Mouse (Mus musculus) hindbrain, embryonic 14.5 days (tissue): ENCODE data around the gene Enpp1. TPM values are rescaled to one million over a fixed set of nuclear protein-coding genes. Genes with fewer than 3 reads are reported as not detected.

Experiments
- ATAC-seq: fragments of 200-750 bp; cut with Nextera tagmentation; 2 replicates; pipeline ENCODE4 v1.8.0; 2017; ENCODE audit warnings: moderate number of reproducible peaks, mild to moderate bottlenecking, moderate TSS enrichment, moderate library complexity; ENCODE audit not compliant: low FRiP score
- DNase-seq: peaks from one replicate; pipeline ENCODE4 v3.0.0-alpha.2; 2015; ENCODE audit warnings: low spot score
- H3K27ac ChIP-seq: fragments of 300-500 bp; sonication (generic); 2 replicates; pipeline ENCODE4 v1.5.1; 2014; ENCODE audit warnings: mild to moderate bottlenecking, moderate library complexity
- H3K27me3 ChIP-seq: fragments of 300-500 bp; sonication (generic); 2 replicates; pipeline ENCODE4 v1.6.1; 2014; ENCODE audit warnings: mild to moderate bottlenecking, low read length, mixed read lengths; ENCODE audit not compliant: control insufficient read depth, insufficient read depth
- H3K36me3 ChIP-seq: fragments of 300-500 bp; sonication (generic); replicated peaks from 2 replicates; pipeline ENCODE4 v1.6.1; 2014; ENCODE audit not compliant: control insufficient read depth, insufficient read depth
- H3K4me1 ChIP-seq: fragments of 300-500 bp; sonication (generic); replicated peaks from 2 replicates; pipeline ENCODE4 v1.6.1; 2014; ENCODE audit warnings: antibody characterized with exemption, low read length, mixed read lengths; ENCODE audit not compliant: control insufficient read depth, insufficient read depth
- H3K4me2 ChIP-seq: fragments of 300-500 bp; sonication (generic); replicated peaks from 2 replicates; pipeline ENCODE4 v1.6.1; 2014; ENCODE audit warnings: mild to moderate bottlenecking, moderate library complexity
- H3K4me3 ChIP-seq: fragments of 300-500 bp; sonication (generic); replicated peaks from 2 replicates; pipeline ENCODE4 v1.5.1; 2014; ENCODE audit warnings: mild to moderate bottlenecking, low read length
- H3K9ac ChIP-seq: fragments of 300-500 bp; sonication (generic); 2 replicates; pipeline ENCODE4 v1.6.1; 2014
- H3K9me3 ChIP-seq: fragments of 300-500 bp; sonication (generic); 2 replicates; pipeline ENCODE4 v1.6.1; 2016; ENCODE audit warnings: low read length; ENCODE audit not compliant: control insufficient read depth
- WGBS: fragments of 180-500 bp; shearing (Covaris S2); extraction: QIAGEN DNeasy Blood & Tissue Kit; methylation state at CpG from one replicate; pipeline ENCODE4 v1.1.7; 2014; 5-methylcytosine and 5-hydroxymethylcytosine counted together
- polyA plus RNA-seq: library from polyadenylated mRNA; unstranded; fragments of >200 nt; fragmentation: Nextera tagmentation; extraction: Ambion mirVana; gene quantifications from 2 replicates; pipeline ENCODE4 v1.2.1, GENCODE M21; 2014

The Enpp1 gene
- polyA plus RNA-seq, 1 experiment from 2014 or later, result 7.0 TPM

GRCm38 (mm10) chr10:24695786-24696185 is 16.2 kb downstream of the Enpp1 start:
- Histone ChIP-seq H3K4me1 (no peaks in the 10 kb centered on the region), H3K9ac (no peak overlapping the region), H3K4me2 (no peak overlapping the region), H3K9me3 (no peaks in the 10 kb centered on the region), H3K36me3 (no peaks in the 10 kb centered on the region), H3K27ac (no peak overlapping the region), H3K4me3 (no peak overlapping the region), H3K27me3 (no peaks in the 10 kb centered on the region)
- no peak for ATAC-seq
- WGBS, result 77% methylated on average over 5 of the region's 5 CpGs
- no peak for DNase-seq

GRCm38 (mm10) chr10:24682518-24683104 is 29.3 kb downstream of the Enpp1 start:
- DNase-seq (no peak), ATAC-seq (no peak)
- WGBS, result 75% methylated on average over 7 of the region's 7 CpGs

GRCm38 (mm10) chr10:24677681-24678080 is 34.3 kb downstream of the Enpp1 start:
- Histone ChIP-seq H3K4me1 (no peaks in the 10 kb centered on the region), H3K4me3 (no peak overlapping the region), H3K9me3 (no peaks in the 10 kb centered on the region), H3K4me2 (no peak overlapping the region), H3K27me3 (no peaks in the 10 kb centered on the region), H3K27ac (no peak overlapping the region), H3K36me3 (no peaks in the 10 kb centered on the region), H3K9ac (no peak overlapping the region)
- no peak for DNase-seq
- WGBS, result 94% methylated on average over 18 of the region's 18 CpGs
- ATAC-seq, result no peak

More at GRCm38 (mm10) chr10:24682518-24683104, 29.3 kb downstream of the Enpp1 start:
- H3K27ac ChIP-seq, result no peak overlapping the region
- no peak overlapping the region for H3K9ac ChIP-seq
- no peak overlapping the region for H3K4me3 ChIP-seq
- H3K27me3 ChIP-seq, result no peaks in the 10 kb centered on the region
- no peaks in the 10 kb centered on the region for H3K9me3 ChIP-seq
- no peaks in the 10 kb centered on the region for H3K36me3 ChIP-seq
- no peak overlapping the region for H3K4me2 ChIP-seq
- no peaks in the 10 kb centered on the region for H3K4me1 ChIP-seq

DNA sequence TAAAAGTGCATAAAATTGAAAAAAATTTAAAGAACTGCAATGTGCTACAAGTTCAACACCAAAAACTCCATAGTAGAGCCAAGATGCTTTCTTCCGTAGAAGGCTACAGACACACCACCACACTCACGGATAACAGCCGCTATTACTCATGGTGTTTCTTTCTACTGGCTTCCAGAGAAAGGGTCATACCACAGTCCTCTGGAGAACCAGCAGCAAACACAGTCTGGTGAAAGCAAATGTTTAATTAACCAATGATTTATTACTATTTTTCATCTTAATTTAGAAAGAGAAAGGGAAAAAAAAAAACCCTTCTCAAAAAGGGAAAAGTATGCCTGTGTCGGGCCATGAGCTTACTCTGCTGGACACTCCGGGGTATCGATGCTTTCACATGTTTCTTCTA is 37.7 kb downstream of the Enpp1 start:
- no peak overlapping the region for H3K4me2 ChIP-seq
- no peak overlapping the region for H3K27ac ChIP-seq
- no peak overlapping the region for H3K4me3 ChIP-seq
- H3K27me3 ChIP-seq, result no peaks in the 10 kb centered on the region
- 93% methylated on average over 6 of the region's 6 CpGs for WGBS
- ATAC-seq (no peak), DNase-seq (no peak)
- H3K36me3 ChIP-seq, result no peaks in the 10 kb centered on the region
- no peaks in the 10 kb centered on the region for H3K4me1 ChIP-seq
- H3K9me3 ChIP-seq, result no peaks in the 10 kb centered on the region
- H3K9ac ChIP-seq, result no peak overlapping the region

GRCm38 (mm10) chr10:24672948-24673347 is 39.0 kb downstream of the Enpp1 start:
- ATAC-seq, result no peak

DNA sequence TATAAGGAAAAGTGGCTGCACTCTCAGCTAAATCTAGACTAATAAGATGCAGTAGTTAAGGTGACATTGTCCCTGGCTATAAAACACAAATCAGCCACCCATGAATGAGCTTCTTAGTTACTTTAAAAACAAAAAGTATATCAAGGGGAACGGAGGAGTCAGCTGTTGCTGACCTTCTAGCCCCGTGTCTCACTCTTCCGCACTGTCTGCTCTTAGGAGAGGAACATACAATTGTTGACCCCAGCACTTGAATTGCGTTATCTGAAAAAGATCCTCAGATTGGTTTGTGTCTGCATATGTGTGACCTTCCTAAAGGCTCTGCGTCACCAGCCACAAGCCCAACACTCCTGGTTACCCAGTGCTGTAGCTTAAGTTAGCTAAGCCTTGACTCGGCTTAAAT is 41.4 kb downstream of the Enpp1 start:
- no peak for ATAC-seq
- no peaks in the 10 kb centered on the region for H3K9me3 ChIP-seq
- H3K4me2 ChIP-seq, result no peak overlapping the region
- 92% methylated on average over 6 of the region's 6 CpGs for WGBS
- DNase-seq, result no peak
- H3K36me3 ChIP-seq, result no peaks in the 10 kb centered on the region
- no peak overlapping the region for H3K9ac ChIP-seq
- H3K4me1 ChIP-seq, result no peaks in the 10 kb centered on the region
- H3K27ac ChIP-seq, result no peak overlapping the region
- H3K4me3 ChIP-seq, result no peak overlapping the region
- no peaks in the 10 kb centered on the region for H3K27me3 ChIP-seq

More at GRCm38 (mm10) chr10:24672948-24673347, 39.0 kb downstream of the Enpp1 start:
- no peak overlapping the region for H3K27ac ChIP-seq
- H3K9ac ChIP-seq, result no peak overlapping the region
- H3K9me3 ChIP-seq, result no peaks in the 10 kb centered on the region
- WGBS, result 92% methylated on average over 2 of the region's 2 CpGs
- no peak overlapping the region for H3K4me3 ChIP-seq
- H3K4me1 ChIP-seq, result no peaks in the 10 kb centered on the region
- no peak overlapping the region for H3K4me2 ChIP-seq
- H3K36me3 ChIP-seq, result no peaks in the 10 kb centered on the region
- H3K27me3 ChIP-seq, result no peaks in the 10 kb centered on the region
- DNase-seq, result no peak

DNA sequence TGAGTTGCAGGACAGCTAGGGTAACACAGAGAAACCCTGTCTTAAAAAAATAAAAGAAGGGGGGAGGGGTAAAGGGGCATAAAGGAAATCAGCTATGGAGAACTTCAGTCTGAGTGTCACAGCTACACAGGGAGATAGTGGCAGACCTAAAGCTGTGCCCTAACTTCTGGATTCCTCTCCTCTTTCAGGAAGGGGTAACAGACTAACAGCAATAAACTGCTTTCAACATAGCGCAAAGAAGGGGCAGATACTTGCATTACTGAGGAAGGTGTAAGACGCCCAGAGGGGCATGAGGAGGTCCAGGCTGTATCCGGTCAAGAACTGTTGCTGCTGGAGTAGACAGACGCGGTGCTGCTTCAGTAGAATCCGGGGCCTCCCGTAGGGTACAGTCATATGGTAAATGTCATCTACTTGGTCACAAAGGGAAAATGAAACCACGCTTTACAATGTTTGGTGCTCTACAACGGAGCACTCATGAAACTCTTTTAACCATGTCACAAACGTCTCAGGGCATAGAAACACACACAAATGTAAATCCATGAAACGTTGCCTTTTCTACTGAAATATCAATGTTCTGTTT is 60.9 kb downstream of the Enpp1 start:
- Histone ChIP-seq H3K4me3 (no peak overlapping the region), H3K9ac (no peak overlapping the region), H3K27ac (no peak overlapping the region), H3K9me3 (no peaks in the 10 kb centered on the region), H3K4me2 (no peak overlapping the region), H3K4me1 (no peaks in the 10 kb centered on the region), H3K27me3 (no peaks in the 10 kb centered on the region), H3K36me3 (no peaks in the 10 kb centered on the region)
- 95% methylated on average over 11 of the region's 11 CpGs for WGBS
- ATAC-seq (no peak), DNase-seq (no peak)

GRCm38 (mm10) chr10:24647996-24648738 is 63.8 kb downstream of the Enpp1 start:
- no peak overlapping the region for H3K4me3 ChIP-seq
- no peak overlapping the region for H3K4me2 ChIP-seq
- no peaks in the 10 kb centered on the region for H3K4me1 ChIP-seq
- no peak overlapping the region for H3K27ac ChIP-seq
- no peaks in the 10 kb centered on the region for H3K9me3 ChIP-seq
- DNase-seq (no peak), ATAC-seq (no peak)
- 91% methylated on average over 6 of the region's 6 CpGs for WGBS
- H3K36me3 ChIP-seq, result no peaks in the 10 kb centered on the region
- H3K27me3 ChIP-seq, result no peaks in the 10 kb centered on the region
- no peak overlapping the region for H3K9ac ChIP-seq

- Histone ChIP-seq H3K4me1 (no peaks in the 10 kb centered on the region), H3K9ac (no peak overlapping the region), H3K4me3 (no peak overlapping the region), H3K27me3 (no peaks in the 10 kb centered on the region), H3K4me2 (no peak overlapping the region), H3K9me3 (no peaks in the 10 kb centered on the region), H3K27ac (no peak overlapping the region), H3K36me3 (no peaks in the 10 kb centered on the region)
- WGBS, result 95% methylated on average over 8 of the region's 8 CpGs
- ATAC-seq (no peak), DNase-seq (no peak)
These were observed 66.8 kb downstream of the Enpp1 start for GRCm38 (mm10) chr10:24645169-24645568.
